Mouse (Mus musculus) neural tube, embryonic 11.5 days (tissue): ENCODE measurements around the gene Fdx1. TPM values are rescaled to one million over a fixed set of nuclear protein-coding genes. Genes with fewer than 3 reads are reported as not detected.

ENCODE experiments used
- ATAC-seq: fragments of 200-750 bp; cut with Nextera tagmentation; 2 replicates; pipeline ENCODE4 v1.8.0; 2017; ENCODE audit warnings: moderate number of reproducible peaks, mild to moderate bottlenecking, moderate TSS enrichment, moderate library complexity; ENCODE audit not compliant: insufficient read depth, low FRiP score, low TSS enrichment
- DNase-seq: peaks from one replicate; pipeline ENCODE4 v3.0.0-alpha.2; 2015; ENCODE audit warnings: low spot score
- H3K27ac ChIP-seq: fragments of 300-500 bp; sonication (generic); 2 replicates; pipeline ENCODE4 v1.5.1; 2014; ENCODE audit warnings: low read depth, mild to moderate bottlenecking, low read length
- H3K27me3 ChIP-seq: fragments of 300-500 bp; sonication (generic); 2 replicates; pipeline ENCODE4 v1.6.1; 2014; ENCODE audit warnings: mild to moderate bottlenecking, low read length, mixed read lengths; ENCODE audit not compliant: control insufficient read depth, insufficient read depth
- H3K36me3 ChIP-seq: fragments of 300-500 bp; sonication (generic); 2 replicates; pipeline ENCODE4 v1.6.1; 2014; ENCODE audit warnings: mild to moderate bottlenecking, low read length, moderate library complexity, mixed read lengths; ENCODE audit not compliant: control insufficient read depth, insufficient read depth
- H3K4me1 ChIP-seq: fragments of 300-500 bp; sonication (generic); 2 replicates; pipeline ENCODE4 v1.6.1; 2014; ENCODE audit warnings: low read length, mixed read lengths; ENCODE audit not compliant: control insufficient read depth, insufficient read depth
- H3K4me2 ChIP-seq: fragments of 300-500 bp; sonication (generic); 2 replicates; pipeline ENCODE4 v1.6.1; 2014; ENCODE audit warnings: low read depth, mild to moderate bottlenecking, moderate library complexity
- H3K4me3 ChIP-seq: fragments of 300-500 bp; sonication (generic); 2 replicates; pipeline ENCODE4 v1.5.1; 2014; ENCODE audit warnings: low read depth, low read length
- H3K9ac ChIP-seq: fragments of 300-500 bp; sonication (generic); 2 replicates; pipeline ENCODE4 v1.6.1; 2014; ENCODE audit warnings: mild to moderate bottlenecking, low read length
- H3K9me3 ChIP-seq: fragments of 300-500 bp; sonication (generic); 2 replicates; pipeline ENCODE4 v1.6.1; 2016; ENCODE audit warnings: low read length; ENCODE audit not compliant: control insufficient read depth
- WGBS: fragments of 180-500 bp; shearing (Covaris S2); extraction: QIAGEN DNeasy Blood & Tissue Kit; methylation state at CpG from one replicate; pipeline ENCODE4 v1.1.7; 2014; 5-methylcytosine and 5-hydroxymethylcytosine counted together
- polyA plus RNA-seq: library from polyadenylated mRNA; unstranded; fragments of >200 nt; fragmentation: Nextera tagmentation; extraction: Ambion mirVana; gene quantifications from 2 replicates; pipeline ENCODE4 v1.2.1, GENCODE M21; 2014

Gene Fdx1
- polyA plus RNA-seq, 1 experiment from 2014 or later: 41.7 TPM

GRCm38 (mm10) chr9:51993486-51994275 is 30.3 kb upstream of the Fdx1 start:
- DNase-seq (peak; percentile 38), ATAC-seq (no peak)
- WGBS: 79% methylated on average over 4 of the region's 4 CpGs
- no peaks in the 10 kb centered on the region for H3K36me3 ChIP-seq
- H3K4me1 ChIP-seq: no peaks in the 10 kb centered on the region
- H3K4me3 ChIP-seq: no peak overlapping the region
- no peaks in the 10 kb centered on the region for H3K9me3 ChIP-seq
- H3K4me2 ChIP-seq: no peak overlapping the region
- no peak overlapping the region for H3K27ac ChIP-seq
- H3K27me3 ChIP-seq: no peaks in the 10 kb centered on the region
- no peak overlapping the region for H3K9ac ChIP-seq

- no peak overlapping the region for H3K27ac ChIP-seq
- no peak overlapping the region for H3K4me3 ChIP-seq
- no peak overlapping the region for H3K4me2 ChIP-seq
- no peaks in the 10 kb centered on the region for H3K27me3 ChIP-seq
- no peaks in the 10 kb centered on the region for H3K36me3 ChIP-seq
- H3K4me1 ChIP-seq: no peaks in the 10 kb centered on the region
- no peak overlapping the region for H3K9ac ChIP-seq
- ATAC-seq (no peak), DNase-seq (no peak)
- WGBS: 35% methylated on average over 2 of the region's 2 CpGs
- H3K9me3 ChIP-seq: no peaks in the 10 kb centered on the region
Observed at GRCm38 (mm10) chr9:51991241-51991876, 28.0 kb upstream of the Fdx1 start.

DNA sequence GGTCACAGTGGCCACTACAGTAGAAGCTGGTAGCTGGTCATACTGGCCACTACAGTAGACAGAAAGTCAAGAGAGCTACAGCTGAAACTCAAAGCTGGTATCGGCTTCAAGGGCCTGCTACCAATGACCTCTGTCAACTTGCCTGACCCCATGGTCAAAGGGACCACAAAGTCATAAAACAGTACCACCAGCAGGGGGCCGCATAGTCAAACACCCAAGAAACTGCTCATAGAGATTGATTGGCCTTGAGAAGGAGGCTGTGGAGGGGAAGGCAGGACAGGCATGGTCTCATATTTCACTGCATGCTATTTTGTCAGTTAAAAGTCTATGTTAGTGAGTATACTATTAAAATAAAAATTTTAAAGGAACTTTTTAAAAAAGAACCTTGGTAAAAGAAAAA is 27.5 kb upstream of the Fdx1 start:
- Histone ChIP-seq H3K36me3 (no peaks in the 10 kb centered on the region), H3K27ac (no peak overlapping the region), H3K27me3 (no peaks in the 10 kb centered on the region), H3K9ac (no peak overlapping the region), H3K4me2 (no peak overlapping the region), H3K9me3 (no peaks in the 10 kb centered on the region), H3K4me3 (no peak overlapping the region), H3K4me1 (no peaks in the 10 kb centered on the region)
- DNase-seq: peak; percentile 18
- WGBS: 12% methylated on average over 2 of the region's 2 CpGs
- no peak for ATAC-seq

DNA sequence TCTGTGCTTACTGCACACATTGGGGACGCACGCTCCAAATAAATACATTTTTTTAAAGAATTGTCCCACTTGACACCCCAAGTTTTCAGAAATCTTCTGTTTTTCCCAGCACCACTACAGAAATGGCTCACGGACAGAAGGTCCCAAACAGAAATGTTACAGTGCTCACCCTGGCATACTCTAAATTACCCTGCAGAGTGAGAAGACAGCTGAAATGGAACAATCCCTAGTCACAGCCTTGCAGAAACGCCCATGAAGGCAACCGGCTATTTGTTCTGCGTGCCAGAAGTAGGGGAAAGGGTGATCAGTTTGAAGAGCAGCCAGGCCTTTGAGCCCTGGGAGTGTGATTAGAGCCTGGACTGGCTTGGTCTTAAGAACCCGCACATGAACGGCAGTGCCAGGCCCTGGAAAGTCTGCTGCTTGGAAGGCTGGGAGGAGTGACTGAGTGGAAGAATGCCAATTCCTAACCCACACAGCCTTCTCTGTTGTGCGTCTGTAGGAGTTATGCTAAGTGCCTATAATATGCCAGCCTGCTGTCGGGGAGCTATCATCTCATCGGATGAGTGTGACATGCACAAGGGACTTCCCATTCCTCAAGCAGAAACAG is 22.2 kb upstream of the Fdx1 start:
- no peaks in the 10 kb centered on the region for H3K9me3 ChIP-seq
- H3K4me1 ChIP-seq: no peaks in the 10 kb centered on the region
- H3K27me3 ChIP-seq: no peaks in the 10 kb centered on the region
- H3K4me3 ChIP-seq: no peak overlapping the region
- 92% methylated on average over 11 of the region's 11 CpGs for WGBS
- no peak for DNase-seq
- no peak overlapping the region for H3K4me2 ChIP-seq
- no peaks in the 10 kb centered on the region for H3K36me3 ChIP-seq
- no peak for ATAC-seq
- no peak overlapping the region for H3K9ac ChIP-seq
- H3K27ac ChIP-seq: no peak overlapping the region

GRCm38 (mm10) chr9:51981131-51981530 is 17.8 kb upstream of the Fdx1 start:
- H3K4me1 ChIP-seq: no peaks in the 10 kb centered on the region
- DNase-seq (no peak), ATAC-seq (no peak)
- H3K36me3 ChIP-seq: no peaks in the 10 kb centered on the region
- H3K9ac ChIP-seq: no peak overlapping the region
- no peak overlapping the region for H3K27ac ChIP-seq
- 86% methylated on average over 1 of the region's 1 CpGs for WGBS
- H3K9me3 ChIP-seq: no peaks in the 10 kb centered on the region
- H3K4me3 ChIP-seq: no peak overlapping the region
- H3K27me3 ChIP-seq: no peaks in the 10 kb centered on the region
- no peak overlapping the region for H3K4me2 ChIP-seq

- Histone ChIP-seq H3K27ac (no peak overlapping the region), H3K27me3 (no peaks in the 10 kb centered on the region), H3K4me3 (no peak overlapping the region), H3K4me2 (no peak overlapping the region), H3K4me1 (no peaks in the 10 kb centered on the region), H3K9me3 (no peaks in the 10 kb centered on the region), H3K9ac (no peak overlapping the region), H3K36me3 (no peaks in the 10 kb centered on the region)
- WGBS: 94% methylated on average over 6 of the region's 6 CpGs
- ATAC-seq: no peak
- DNase-seq: no peak
Observed at GRCm38 (mm10) chr9:51979301-51979700, 15.9 kb upstream of the Fdx1 start.

GRCm38 (mm10) chr9:51978545-51979259 is 15.3 kb upstream of the Fdx1 start:
- Histone ChIP-seq H3K4me1 (no peaks in the 10 kb centered on the region), H3K4me3 (no peak overlapping the region), H3K9me3 (no peaks in the 10 kb centered on the region), H3K27me3 (no peaks in the 10 kb centered on the region), H3K4me2 (no peak overlapping the region), H3K27ac (no peak overlapping the region), H3K36me3 (no peaks in the 10 kb centered on the region), H3K9ac (no peak overlapping the region)
- DNase-seq (no peak), ATAC-seq (no peak)
- 87% methylated on average over 6 of the region's 6 CpGs for WGBS

GRCm38 (mm10) chr9:51977439-51978000 is 14.2 kb upstream of the Fdx1 start:
- 41% methylated on average over 5 of the region's 5 CpGs for WGBS
- Histone ChIP-seq H3K4me3 (no peak overlapping the region), H3K9me3 (no peaks in the 10 kb centered on the region), H3K36me3 (no peaks in the 10 kb centered on the region), H3K4me2 (no peak overlapping the region), H3K27ac (no peak overlapping the region), H3K27me3 (no peaks in the 10 kb centered on the region), H3K9ac (no peak overlapping the region), H3K4me1 (no peaks in the 10 kb centered on the region)
- ATAC-seq (0 out of 2 replicates have a peak, but pooled peaks have one; percentile 48), DNase-seq (peak; percentile 84)
